ENCODE assay signal across 2 mouse cellular contexts in the genomic region with DNA sequence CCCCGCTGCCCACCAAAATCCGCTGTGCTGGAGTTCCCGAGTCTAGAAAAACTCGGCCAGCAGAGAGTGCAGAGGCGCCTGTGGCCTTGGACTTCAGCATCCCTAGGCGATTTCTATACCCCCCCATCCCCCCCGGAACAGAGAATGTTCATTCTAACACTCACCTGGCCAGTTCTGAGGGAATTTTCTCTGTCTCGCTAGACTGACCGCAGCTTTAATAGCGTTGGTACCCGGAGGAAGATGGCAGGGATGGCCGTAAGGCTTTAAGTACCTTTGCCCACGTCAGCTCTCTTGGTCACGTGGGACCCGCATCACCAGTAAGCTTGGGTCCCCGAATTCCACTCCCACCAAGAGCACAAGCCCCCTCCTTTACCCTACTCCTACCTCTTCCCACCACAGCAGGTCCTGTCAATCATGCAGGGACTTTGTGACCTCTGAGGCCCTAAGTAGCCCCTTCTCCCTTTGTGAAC.
A peak's percentile ranks its signal among the peaks of the same experiment; 100 is the strongest.
TF ChIP-seq lines count a peak whose summit lies in the region.

TSS of gene Armcx2 (minus strand) at position 467 of the 470 bp plus-strand sequence.

TF ChIP-seq in CH12.LX, 34 proteins besides CTCF, POLR2A, EP300 and RAD21:
- TF ChIP-seq MAX (IDR thresholded peaks at IDR 0.05; ENCODE audit: low read length) (peak; percentile 85), GABPA (IDR thresholded peaks at IDR 0.05; ENCODE audit: insufficient replicate concordance, low read depth, low read length) (no peak), NRF1 (IDR thresholded peaks at IDR 0.05; ENCODE audit: low read depth, low read length) (no peak), CHD1 (IDR thresholded peaks at IDR 0.05; ENCODE audit: low read depth, low read length) (no peak), MEF2A (IDR thresholded peaks at IDR 0.05; ENCODE audit: borderline replicate concordance, low read depth, low read length) (no peak), MYC (IDR thresholded peaks at IDR 0.05; ENCODE audit: low read depth, low read length) (no peak), CHD2 (IDR thresholded peaks at IDR 0.05; ENCODE audit: low read length) (no peak), TBP (conservative IDR thresholded peaks at IDR 0.05; ENCODE audit: low read depth, low read length) (peak; percentile 94), PAX5 (IDR thresholded peaks at IDR 0.05; ENCODE audit: low read length) (no peak), RCOR1 (conservative IDR thresholded peaks at IDR 0.05; ENCODE audit: low read depth, low read length) (no peak), TCF12 (IDR thresholded peaks at IDR 0.05; ENCODE audit: low read depth, low read length) (no peak), SMC3 (IDR thresholded peaks at IDR 0.05; ENCODE audit: low read depth, low read length) (no peak), ZNF384 (IDR thresholded peaks at IDR 0.05; ENCODE audit: low read depth, low read length) (no peak), E2F4 (IDR thresholded peaks at IDR 0.05; ENCODE audit: insufficient replicate concordance, low read depth, low read length) (no peak), JUND (conservative IDR thresholded peaks at IDR 0.05; ENCODE audit: low read depth, low read length) (no peak), UBTF (IDR thresholded peaks at IDR 0.05; ENCODE audit: low read depth, low read length) (no peak), BHLHE40 (IDR thresholded peaks at IDR 0.05; ENCODE audit: low read depth, low read length) (no peak), USF2 (conservative IDR thresholded peaks at IDR 0.05; ENCODE audit: low read depth, low read length) (peak; percentile 83), SIN3A (IDR thresholded peaks at IDR 0.05; ENCODE audit: low read length) (no peak), HCFC1 (IDR thresholded peaks at IDR 0.05; ENCODE audit: low read depth, low read length) (no peak), ZMIZ1 (IDR thresholded peaks at IDR 0.05; ENCODE audit: low read depth, low read length) (no peak), ELF1 (IDR thresholded peaks at IDR 0.05; ENCODE audit: low read depth, low read length) (no peak), MAFK (IDR thresholded peaks at IDR 0.05; ENCODE audit: insufficient replicate concordance, low read length) (no peak), MXI1 (IDR thresholded peaks at IDR 0.05; ENCODE audit: low read depth, low read length) (no peak), IRF4 (IDR thresholded peaks at IDR 0.05; ENCODE audit: low read depth, low read length) (no peak), KAT2A (IDR thresholded peaks at IDR 0.05; ENCODE audit: insufficient replicate concordance, low read length) (no peak), ETS1 (conservative IDR thresholded peaks at IDR 0.05; ENCODE audit: low read depth, low read length) (no peak), MAZ (IDR thresholded peaks at IDR 0.05; ENCODE audit: low read depth, low read length) (no peak), ZKSCAN1 (IDR thresholded peaks at IDR 0.05; ENCODE audit: borderline replicate concordance, low read depth, low read length) (no peak), USF1 (IDR thresholded peaks at IDR 0.05; ENCODE audit: low read depth, low read length) (peak; percentile 88), JUN (IDR thresholded peaks at IDR 0.05; ENCODE audit: insufficient read depth, low read depth, low read length) (no peak), ZC3H11A (IDR thresholded peaks at IDR 0.05; ENCODE audit: low read depth, low read length) (no peak), NELFE (IDR thresholded peaks at IDR 0.05; ENCODE audit: low read depth, low read length) (peak; percentile 83), POLR2AphosphoS2 (IDR thresholded peaks at IDR 0.05; ENCODE audit: low read depth, low read length) (peak; percentile 55; the same call in 1 of the 2 replicates)

TF ChIP-seq in myocyte, 11 proteins besides CTCF, POLR2A, EP300 and RAD21:
- TF ChIP-seq REST (IDR thresholded peaks at IDR 0.05; ENCODE audit: insufficient read depth, insufficient read length) (no peak), MAX (IDR thresholded peaks at IDR 0.05; ENCODE audit: low read depth) (no peak), USF1 (IDR thresholded peaks at IDR 0.05; ENCODE audit: low read depth) (peak; percentile 92), E2F4 (IDR thresholded peaks at IDR 0.05; ENCODE audit: insufficient read depth) (no peak), TCF12 (IDR thresholded peaks at IDR 0.05; ENCODE audit: insufficient read depth, poor library complexity, severe bottlenecking) (no peak), POLR2AphosphoS2 (IDR thresholded peaks at IDR 0.05; ENCODE audit: insufficient read length, low read depth) (peak; percentile 71), MYOD1 (IDR thresholded peaks at IDR 0.05; ENCODE audit: control insufficient read depth in 1 of 3, insufficient read length in 2 of 3, low read depth in 2 of 3) (peak in 2 of 3 experiments; percentile 68 to 85)
